Mouse (Mus musculus) ovary, adult 10 weeks (tissue): Measurements from ENCODE around the gene Gtf3a. TPM values are rescaled to one million over a fixed set of nuclear protein-coding genes. Genes with fewer than 3 reads are reported as not detected.

Source experiments
- polyA plus RNA-seq: library from polyadenylated mRNA; stranded (reverse); fragments of 350-450 nt; fragmentation: Illumina TruSeq; extraction: RNeasy Lipid Tissue Mini Kit (QIAGEN cat#74804); gene quantifications from one replicate; pipeline ENCODE4 v1.2.3, GENCODE M21; 2014

The Gtf3a gene
- 28.5 TPM for polyA plus RNA-seq

DNA sequence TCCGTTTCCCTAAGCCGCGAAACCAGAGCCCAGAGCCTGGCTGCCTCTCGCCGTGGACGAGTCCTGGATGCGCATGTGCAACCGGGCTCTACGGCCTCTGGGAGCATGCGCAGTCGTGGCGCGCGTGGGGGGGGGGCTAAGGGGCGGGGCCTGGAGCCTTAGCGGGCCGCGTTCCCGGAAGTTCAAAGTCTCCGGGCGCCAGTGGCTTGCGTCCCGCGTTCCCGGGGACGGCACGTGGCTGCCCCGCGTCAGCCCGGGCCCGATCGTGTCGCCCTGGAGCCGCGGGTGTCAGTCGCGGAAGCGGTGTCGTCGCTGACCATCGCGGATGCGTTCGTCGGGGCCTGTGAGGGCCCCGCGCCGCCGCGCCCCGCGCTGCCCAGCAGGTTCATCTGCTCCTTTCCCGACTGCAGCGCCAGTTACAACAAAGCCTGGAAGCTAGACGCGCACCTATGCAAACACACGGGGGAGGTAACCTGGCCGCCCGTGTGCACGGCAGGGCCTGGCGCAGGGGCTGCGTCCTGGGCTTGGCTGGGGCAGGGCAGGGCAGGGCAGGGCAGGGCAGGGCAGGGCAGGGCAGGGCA lies at the start of gene Gtf3a:
TSS of gene Gtf3a (plus strand) at position 150 of the 581 bp plus-strand sequence.

DNA sequence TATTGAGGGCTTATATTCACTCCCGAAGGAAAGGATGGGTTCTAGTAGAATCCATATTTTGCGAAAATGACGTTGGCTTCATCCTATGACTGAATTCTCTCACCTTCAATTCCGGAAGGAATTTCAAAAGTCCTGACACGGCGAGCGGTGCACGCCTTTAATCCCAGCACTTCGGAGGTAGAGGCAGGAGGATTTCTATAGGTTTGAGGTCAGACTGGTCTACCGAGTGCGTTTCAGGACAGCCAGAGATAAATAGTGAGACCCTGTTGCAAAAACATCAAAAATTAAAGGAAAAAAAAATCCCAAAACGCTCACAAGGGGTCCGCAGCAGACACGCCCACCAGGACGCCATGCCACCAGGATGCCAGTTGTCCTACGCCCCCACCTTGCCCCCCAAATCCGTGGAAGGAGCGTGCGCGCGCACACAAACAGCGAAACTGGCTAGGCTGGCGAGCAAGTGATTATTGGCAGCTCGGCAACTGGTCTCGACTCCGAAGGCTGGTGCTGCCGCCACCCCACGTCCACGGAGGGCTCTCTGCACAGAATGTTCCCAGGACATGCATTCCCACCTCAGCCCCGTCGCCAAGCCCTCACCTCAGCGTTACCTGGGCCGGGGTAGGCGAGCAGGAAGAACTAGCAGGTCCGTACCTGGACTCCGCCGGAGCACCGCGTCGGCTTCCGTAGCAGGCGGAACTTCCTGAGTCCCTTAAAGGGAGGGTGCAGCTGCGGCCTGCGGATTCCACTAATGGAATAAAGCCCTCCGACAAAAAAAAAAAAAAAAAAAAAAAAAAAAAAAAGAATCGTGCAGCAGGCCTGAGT lies 14.9 kb downstream of the Gtf3a start, which contains the start of gene Mtif3:
TSS of gene Mtif3 (minus strand) at position 683 of the 819 bp plus-strand sequence.

Other genes starting within 250 kb of the Gtf3a start
- gene Usp12, start 153.7 kb upstream of the Gtf3a start, polyA plus RNA-seq = 46.6 TPM
- 478 TPM for gene Rpl21, start 115.8 kb upstream of the Gtf3a start, polyA plus RNA-seq
- 5.0 TPM for gene Rasl11a, start 103.6 kb upstream of the Gtf3a start, polyA plus RNA-seq
- 24.4 TPM for gene Mtif3, start 15.1 kb downstream of the Gtf3a start, polyA plus RNA-seq
- 27.2 TPM for gene Lnx2, start 127.9 kb downstream of the Gtf3a start, polyA plus RNA-seq
- gene Polr1d, start 128.4 kb downstream of the Gtf3a start, polyA plus RNA-seq = 165 TPM
- gene Gsx1, start 240.0 kb downstream of the Gtf3a start, polyA plus RNA-seq = not detected